Mouse (Mus musculus): ENCODE data around the gene Pglyrp4. TPM values are rescaled to one million over a fixed set of nuclear protein-coding genes. Genes with fewer than 3 reads are reported as not detected.
"Not testable (repeated sequence)": the region's sequence is repeated elsewhere in the genome, so short reads cannot be mapped to it uniquely, and the experiment has no call there.

The Pglyrp4 gene
- not detected in 2 replicates for polyA plus RNA-seq (2012; ENCODE audit: insufficient read depth, insufficient read length, missing spikeins)

GRCm38 (mm10) chr3:90726606-90727005 lies at the start of gene Pglyrp4:
Gene Pglyrp4 (plus strand): TSS chr3:90726906.
- Histone ChIP-seq H3K27ac (replicated peaks; ENCODE audit: low read depth, low read length) (no peak within 1 kb of the TSS), H3K4me3 (ENCODE audit: insufficient read depth, low read depth, low read length) (no peak within 1 kb of the TSS), H3K4me1 (ENCODE audit: control insufficient read depth, insufficient read depth, insufficient read length, low read length) (no peaks in the 10 kb centered on the region)

DNA sequence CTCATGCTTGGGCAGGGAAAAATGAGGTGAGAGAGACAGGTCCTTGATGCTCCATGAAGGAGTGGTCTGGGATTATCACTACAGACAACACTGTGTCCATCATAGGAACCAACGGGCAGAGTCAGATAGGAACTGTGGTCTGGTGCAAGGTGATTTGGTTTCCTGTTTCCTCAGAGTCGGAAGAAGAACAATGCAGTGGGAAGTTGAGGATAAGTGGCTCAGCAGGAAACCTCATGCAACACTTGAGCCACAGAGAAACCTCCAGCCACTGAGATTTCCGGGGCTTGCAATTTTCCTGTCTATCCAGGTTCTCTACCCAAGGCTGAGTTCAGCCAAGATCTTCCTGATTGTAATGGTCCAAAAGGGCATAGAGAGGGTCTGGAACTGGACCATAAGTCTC lies 48.0 kb upstream of the Pglyrp4 start:
- no peak overlapping the region for H3K27ac ChIP-seq (replicated peaks; ENCODE audit: low read depth, low read length)
- H3K4me1 ChIP-seq (ENCODE audit: control insufficient read depth, insufficient read depth, insufficient read length, low read length): no peaks in the 10 kb centered on the region
- no peak overlapping the region for H3K4me3 ChIP-seq (ENCODE audit: insufficient read depth, low read depth, low read length)

DNA sequence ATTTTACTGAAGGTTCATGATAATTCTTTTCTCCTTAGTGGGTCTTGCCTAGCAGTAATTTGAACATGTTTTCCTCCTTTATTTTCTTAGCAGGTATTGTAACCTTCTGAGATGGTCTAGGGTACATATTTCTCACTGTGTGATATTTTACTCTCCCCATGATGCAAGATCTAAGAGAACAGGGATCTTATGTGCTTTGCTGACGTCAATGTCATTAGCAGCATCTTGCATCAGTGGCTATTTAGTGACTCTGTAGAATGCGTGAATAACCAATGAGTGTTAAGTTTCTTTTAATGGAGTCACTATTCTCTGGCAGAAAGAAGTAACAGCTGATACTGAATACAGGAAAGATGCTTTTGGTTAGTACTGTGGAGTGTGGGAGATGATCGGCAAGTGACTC lies 42.8 kb upstream of the Pglyrp4 start:
- Histone ChIP-seq H3K27ac (replicated peaks; ENCODE audit: low read depth, low read length) (no peak overlapping the region), H3K4me1 (ENCODE audit: control insufficient read depth, insufficient read depth, insufficient read length, low read length) (no peaks in the 10 kb centered on the region)

DNA sequence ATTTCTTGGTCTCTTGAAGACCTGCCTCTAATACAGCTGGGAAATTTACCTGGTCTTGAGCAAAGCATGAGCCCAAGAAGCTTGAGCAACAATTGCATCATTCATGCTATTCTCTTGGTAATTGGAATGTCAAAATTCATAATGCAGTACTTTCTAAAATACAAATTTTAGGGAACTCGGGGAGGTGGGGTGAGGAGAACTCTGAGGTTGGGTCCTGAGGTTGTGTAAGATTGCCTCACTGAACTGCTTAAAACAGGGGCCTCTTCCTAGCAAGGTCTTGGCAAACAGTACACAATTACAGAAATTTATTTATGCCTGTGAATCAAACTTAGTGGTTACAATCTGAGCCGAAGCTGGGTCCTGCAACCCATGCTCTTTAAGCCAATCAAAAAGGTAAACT lies 39.9 kb upstream of the Pglyrp4 start:
- Histone ChIP-seq H3K27ac (replicated peaks; ENCODE audit: low read depth, low read length) (no peak overlapping the region), H3K4me1 (ENCODE audit: control insufficient read depth, insufficient read depth, insufficient read length, low read length) (no peaks in the 10 kb centered on the region), H3K4me3 (ENCODE audit: insufficient read depth, low read depth, low read length) (no peak overlapping the region)

More for the DNA sequence above, 42.8 kb upstream of the Pglyrp4 start:
- no peak overlapping the region for H3K4me3 ChIP-seq (ENCODE audit: insufficient read depth, low read depth, low read length)

DNA sequence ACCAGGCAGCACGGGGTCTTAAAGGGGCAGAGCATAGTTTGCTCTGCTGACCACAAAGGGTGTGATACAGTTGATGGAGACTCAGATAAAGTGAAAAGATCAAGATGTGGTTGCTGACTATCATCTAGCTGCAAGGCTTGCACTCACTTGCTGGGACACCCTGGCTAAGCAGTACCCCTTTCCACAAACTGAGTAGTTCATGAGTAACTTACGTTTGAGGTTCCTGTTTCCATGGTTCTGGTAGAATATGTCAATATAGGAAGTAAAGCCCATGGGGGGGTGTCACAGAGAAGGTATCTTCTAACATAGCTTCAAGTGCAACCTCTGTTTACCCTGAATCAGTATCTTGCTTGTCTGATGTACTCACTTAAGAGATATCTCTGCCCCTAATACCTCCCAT lies 33.2 kb upstream of the Pglyrp4 start:
- Histone ChIP-seq H3K4me3 (ENCODE audit: insufficient read depth, low read depth, low read length) (no peak overlapping the region), H3K4me1 (ENCODE audit: control insufficient read depth, insufficient read depth, insufficient read length, low read length) (no peaks in the 10 kb centered on the region), H3K27ac (replicated peaks; ENCODE audit: low read depth, low read length) (no peak overlapping the region)

DNA sequence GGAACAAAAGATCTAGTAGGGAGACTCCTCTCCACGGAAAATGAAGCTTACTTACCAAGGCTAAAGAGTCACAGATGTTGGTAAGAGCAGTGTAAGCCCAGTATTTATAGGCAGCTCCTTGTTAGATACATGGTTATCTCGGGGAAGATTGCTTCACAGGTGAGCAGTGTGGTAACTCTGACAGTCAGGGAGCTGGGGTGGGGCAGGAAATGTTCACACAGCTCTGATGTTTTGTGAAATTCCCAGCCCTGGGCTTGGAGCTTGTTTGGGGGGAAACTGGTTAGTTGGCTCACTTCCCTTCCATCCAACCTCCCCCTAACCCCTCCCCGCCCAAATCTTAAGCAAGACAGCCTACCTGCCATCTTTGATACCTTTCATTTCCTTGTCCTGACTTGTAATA lies 31.1 kb upstream of the Pglyrp4 start, which contains the start of gene S100a9:
S100a9 (minus strand) TSS at position 109 of the 400 bp plus-strand sequence.
- no peak within 1 kb of the TSS for H3K4me3 ChIP-seq (ENCODE audit: insufficient read depth, low read depth, low read length)
- no peak within 1 kb of the TSS for H3K27ac ChIP-seq (replicated peaks; ENCODE audit: low read depth, low read length)
- H3K4me1 ChIP-seq (ENCODE audit: control insufficient read depth, insufficient read depth, insufficient read length, low read length): no peaks in the 10 kb centered on the region

- H3K4me1 ChIP-seq (ENCODE audit: control insufficient read depth, insufficient read depth, insufficient read length, low read length): no peaks in the 10 kb centered on the region
- no peak overlapping the region for H3K27ac ChIP-seq (replicated peaks; ENCODE audit: low read depth, low read length)
- no peak overlapping the region for H3K4me3 ChIP-seq (ENCODE audit: insufficient read depth, low read depth, low read length)
Measured at GRCm38 (mm10) chr3:90702244-90702643, 24.5 kb upstream of the Pglyrp4 start.

DNA sequence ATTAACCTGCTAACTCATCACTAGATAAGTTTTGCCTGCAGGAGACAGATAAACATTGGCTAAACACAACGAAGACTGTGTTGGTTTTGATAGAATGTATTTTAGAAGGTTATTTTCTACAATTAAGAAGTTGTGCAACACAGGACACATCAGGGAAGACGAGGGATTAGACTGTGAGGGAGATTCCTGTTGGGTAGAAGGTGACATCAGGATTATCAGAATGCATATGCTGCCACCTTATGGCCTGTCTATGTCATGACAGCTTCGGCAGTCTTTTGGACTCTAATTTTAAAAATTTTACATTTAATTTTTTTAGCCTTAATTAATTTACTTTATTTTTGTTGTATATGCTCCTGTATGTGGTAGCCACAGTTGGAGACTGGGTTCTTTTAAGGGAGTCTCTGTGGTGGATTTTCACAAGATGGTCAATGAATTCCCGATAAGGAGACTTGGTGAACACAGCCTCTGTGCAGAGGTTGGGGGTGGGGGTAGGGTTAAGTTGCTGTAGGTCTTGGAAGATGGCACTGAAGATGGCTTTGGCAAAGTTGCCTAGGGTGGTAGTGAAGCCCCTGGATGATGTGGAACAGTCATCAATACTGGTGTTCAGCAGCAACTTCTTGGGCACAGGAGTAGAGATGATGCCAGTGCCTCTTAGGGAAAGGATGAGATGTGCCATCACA lies 18.0 kb upstream of the Pglyrp4 start:
- Histone ChIP-seq H3K4me1 (ENCODE audit: control insufficient read depth, insufficient read depth, insufficient read length, low read length) (no peaks in the 10 kb centered on the region), H3K27ac (replicated peaks; ENCODE audit: low read depth, low read length) (no peak overlapping the region), H3K4me3 (ENCODE audit: insufficient read depth, low read depth, low read length) (no peak overlapping the region)

DNA sequence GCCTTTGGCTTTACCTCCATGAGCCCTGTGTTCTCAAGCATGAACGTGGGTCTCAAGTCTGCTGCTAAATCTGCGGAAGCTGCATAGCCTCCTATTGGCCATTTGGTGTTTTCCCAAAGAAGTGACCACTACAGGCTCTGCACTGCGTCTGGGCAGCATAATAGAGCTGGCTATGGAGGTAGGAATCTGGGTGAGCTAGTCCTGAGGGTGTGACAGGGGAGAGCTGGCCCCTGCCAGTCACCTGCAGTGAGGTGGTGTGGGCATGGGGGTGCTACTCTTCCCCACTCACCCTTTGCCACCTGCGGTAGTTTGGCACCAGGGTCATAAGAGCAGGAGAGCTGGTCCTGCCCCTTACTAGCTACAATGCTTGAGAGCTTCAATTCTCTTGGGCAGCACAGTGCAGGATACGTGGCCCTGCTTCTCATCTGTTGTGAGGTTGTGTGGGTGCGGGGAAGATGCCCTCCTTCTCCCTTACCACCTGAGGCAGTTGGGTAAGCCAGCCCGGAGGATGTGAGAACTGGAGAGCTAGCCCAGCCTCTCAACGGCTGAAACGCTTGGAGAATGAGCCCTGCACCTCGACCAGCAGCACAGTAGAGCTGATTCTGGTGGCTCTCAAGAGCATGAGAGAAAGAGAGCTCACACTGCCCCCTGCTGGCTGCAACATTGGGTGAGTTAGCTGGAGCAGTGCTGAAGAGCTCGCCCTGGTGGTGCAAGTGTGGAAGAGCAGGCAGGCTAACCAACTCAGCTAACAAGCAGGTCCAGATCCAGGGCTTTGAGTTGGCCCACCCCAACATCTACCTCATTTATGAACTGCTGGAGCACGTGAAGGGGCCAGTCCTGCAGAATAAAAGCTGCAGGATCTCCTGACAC lies 16.9 kb upstream of the Pglyrp4 start:
- H3K4me3 ChIP-seq (ENCODE audit: insufficient read depth, low read depth, low read length): no peak overlapping the region
- H3K4me1 ChIP-seq (ENCODE audit: control insufficient read depth, insufficient read depth, insufficient read length, low read length): no peaks in the 10 kb centered on the region
- no peak overlapping the region for H3K27ac ChIP-seq (replicated peaks; ENCODE audit: low read depth, low read length)

DNA sequence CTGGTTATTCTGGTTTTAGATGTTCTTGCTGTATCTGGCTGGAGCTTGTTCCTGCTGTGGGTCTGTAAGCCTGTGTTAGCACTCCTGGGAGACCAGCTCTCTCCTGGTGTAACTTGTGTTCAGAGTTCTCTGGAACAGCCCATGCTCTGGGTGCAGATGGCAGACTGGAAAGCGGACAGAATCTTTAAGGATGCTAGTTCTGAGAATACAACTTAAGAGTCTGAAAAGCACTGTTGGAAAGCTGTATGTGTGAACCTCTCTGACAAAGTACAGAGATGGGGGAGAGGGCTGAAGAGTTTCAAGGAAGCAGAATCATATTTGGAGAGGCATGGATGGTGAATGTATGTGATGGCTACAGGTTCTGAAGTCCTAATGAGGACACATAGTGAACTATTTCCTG lies 23.0 kb downstream of the Pglyrp4 start:
- Histone ChIP-seq H3K4me3 (ENCODE audit: insufficient read depth, low read depth, low read length) (no peak overlapping the region), H3K27ac (replicated peaks; ENCODE audit: low read depth, low read length) (no peak overlapping the region), H3K4me1 (ENCODE audit: control insufficient read depth, insufficient read depth, insufficient read length, low read length) (no peaks in the 10 kb centered on the region)

DNA sequence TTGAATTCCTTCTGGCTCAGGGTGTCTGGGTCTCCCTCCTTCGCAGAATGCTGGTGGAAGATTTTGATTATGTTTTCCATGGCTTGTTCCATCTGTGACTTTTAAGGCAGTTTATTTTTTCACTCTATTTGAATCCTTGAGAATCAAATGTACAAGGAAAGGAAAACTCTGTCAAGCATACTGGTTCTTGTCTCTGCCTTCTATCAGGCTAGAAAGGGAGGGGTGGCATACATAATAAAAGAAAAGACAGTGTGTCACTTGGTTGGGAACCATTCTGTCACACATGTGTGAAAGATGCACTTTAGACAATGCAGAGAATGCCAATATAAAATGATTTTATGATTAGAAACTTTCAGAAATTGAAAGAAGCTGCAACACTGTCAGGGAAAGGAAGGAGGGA lies 51.1 kb downstream of the Pglyrp4 start, which contains the start of gene Gm5849:
Gm5849 (minus strand) TSS at position 101 of the 400 bp plus-strand sequence.
- H3K27ac ChIP-seq (replicated peaks; ENCODE audit: low read depth, low read length); H3K4me1 ChIP-seq (ENCODE audit: control insufficient read depth, insufficient read depth, insufficient read length, low read length); H3K4me3 ChIP-seq (ENCODE audit: insufficient read depth, low read depth, low read length): not testable (repeated sequence)

Other genes with a start within 250 kb of the Pglyrp4 start
- gene Snapin, start 235.9 kb upstream of the Pglyrp4 start, polyA plus RNA-seq (2012; ENCODE audit: insufficient read depth, insufficient read length, missing spikeins): 55.5 and 71.6 TPM in 2 replicates
- 39.6 and 51.2 TPM in 2 replicates for gene Chtop, start 217.4 kb upstream of the Pglyrp4 start, polyA plus RNA-seq (2012; ENCODE audit: insufficient read depth, insufficient read length, missing spikeins)
- 1,535 and 1,745 TPM in 2 replicates for gene S100a1, start 212.5 kb upstream of the Pglyrp4 start, polyA plus RNA-seq (2012; ENCODE audit: insufficient read depth, insufficient read length, missing spikeins)
- gene S100a13, start 212.5 kb upstream of the Pglyrp4 start, polyA plus RNA-seq (2012; ENCODE audit: insufficient read depth, insufficient read length, missing spikeins): 385 and 454 TPM in 2 replicates
- gene S100a14, start 200.1 kb upstream of the Pglyrp4 start, polyA plus RNA-seq (2012; ENCODE audit: insufficient read depth, insufficient read length, missing spikeins): not detected in 2 replicates
- gene S100a16, start 189.7 kb upstream of the Pglyrp4 start, polyA plus RNA-seq (2012; ENCODE audit: insufficient read depth, insufficient read length, missing spikeins): 86.6 and 89.4 TPM in 2 replicates
- not detected in 2 replicates for gene S100a3, start 166.3 kb upstream of the Pglyrp4 start, polyA plus RNA-seq (2012; ENCODE audit: insufficient read depth, insufficient read length, missing spikeins)
- not detected in 2 replicates for gene S100a2, start 136.7 kb upstream of the Pglyrp4 start, polyA plus RNA-seq (2012; ENCODE audit: insufficient read depth, insufficient read length, missing spikeins)
- not detected in 2 replicates for gene Gm42674, start 125.0 kb upstream of the Pglyrp4 start, polyA plus RNA-seq (2012; ENCODE audit: insufficient read depth, insufficient read length, missing spikeins)
- 21.4 and 30.3 TPM in 2 replicates for gene S100a4, start 123.1 kb upstream of the Pglyrp4 start, polyA plus RNA-seq (2012; ENCODE audit: insufficient read depth, insufficient read length, missing spikeins)
- not detected in 2 replicates for gene S100a5, start 118.4 kb upstream of the Pglyrp4 start, polyA plus RNA-seq (2012; ENCODE audit: insufficient read depth, insufficient read length, missing spikeins)
- gene S100a6, start 114.0 kb upstream of the Pglyrp4 start, polyA plus RNA-seq (2012; ENCODE audit: insufficient read depth, insufficient read length, missing spikeins): 192 and 232 TPM in 2 replicates
- not detected in 2 replicates for gene S100a7a, start 72.9 kb upstream of the Pglyrp4 start, polyA plus RNA-seq (2012; ENCODE audit: insufficient read depth, insufficient read length, missing spikeins)
- gene S100a8, start 57.9 kb upstream of the Pglyrp4 start, polyA plus RNA-seq (2012; ENCODE audit: insufficient read depth, insufficient read length, missing spikeins): 14.6 and 14.8 TPM in 2 replicates
- gene S100a9, start 31.2 kb upstream of the Pglyrp4 start, polyA plus RNA-seq (2012; ENCODE audit: insufficient read depth, insufficient read length, missing spikeins): 16.2 and 18.2 TPM in 2 replicates
- not detected in 2 replicates for gene Gm5849, start 51.0 kb downstream of the Pglyrp4 start, polyA plus RNA-seq (2012; ENCODE audit: insufficient read depth, insufficient read length, missing spikeins)

All from brown adipose tissue, adult 24 weeks (tissue).